Mouse (Mus musculus) gastrocnemius, postnatal 36 days (tissue): Measurements from ENCODE around the gene Tet2. TPM values are rescaled to one million over a fixed set of nuclear protein-coding genes. Genes with fewer than 3 reads are reported as not detected.
"Not testable (repeated sequence)": the region's sequence is repeated elsewhere in the genome, so short reads cannot be mapped to it uniquely, and the experiment has no call there.

Experiments
- DNase-seq, 2 experiments: peaks; one replicate each; pipeline ENCODE4 v3.0.0; 2022
- intact Hi-C: fragments of 180-260 bp; cut with DNase I; formaldehyde crosslinking; loops from one replicate; pipeline ENCODE4 v1.15.1; 2025
- total RNA-seq, 2 experiments: library from RNA; stranded (reverse); gene quantifications; 2 replicates each; pipeline ENCODE4 v1.2.3; 2021

The Tet2 gene
- total RNA-seq, 2 experiments from 2014 or later = 17.1 to 27.5 TPM

DNA sequence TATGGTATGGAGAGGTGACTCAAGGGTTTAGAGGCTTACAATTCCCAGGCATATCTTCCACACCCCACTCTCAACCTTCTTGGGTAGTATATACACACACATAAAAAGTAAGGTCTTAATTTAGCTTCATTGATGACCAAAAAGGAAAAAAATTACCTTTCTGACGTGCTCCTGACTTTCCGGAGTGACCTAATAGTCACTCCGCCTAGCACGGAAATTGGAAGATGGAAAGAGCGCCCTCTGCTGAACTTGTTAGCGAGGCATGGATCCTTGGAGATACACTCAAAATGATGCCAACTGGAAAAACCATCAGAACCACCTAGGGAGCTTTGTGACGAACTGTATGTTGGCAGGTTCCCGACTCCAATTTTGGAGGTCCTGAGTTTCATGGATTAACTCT is 7.0 kb upstream of the Tet2 start:
- DNase-seq = peak in 1 of 2 experiments; percentile 17
- intact Hi-C loops = loop anchor here (5.0 kb wide), 1 partner anchor 240 kb away; the partner anchor contains the start of gene Ppa2

DNA sequence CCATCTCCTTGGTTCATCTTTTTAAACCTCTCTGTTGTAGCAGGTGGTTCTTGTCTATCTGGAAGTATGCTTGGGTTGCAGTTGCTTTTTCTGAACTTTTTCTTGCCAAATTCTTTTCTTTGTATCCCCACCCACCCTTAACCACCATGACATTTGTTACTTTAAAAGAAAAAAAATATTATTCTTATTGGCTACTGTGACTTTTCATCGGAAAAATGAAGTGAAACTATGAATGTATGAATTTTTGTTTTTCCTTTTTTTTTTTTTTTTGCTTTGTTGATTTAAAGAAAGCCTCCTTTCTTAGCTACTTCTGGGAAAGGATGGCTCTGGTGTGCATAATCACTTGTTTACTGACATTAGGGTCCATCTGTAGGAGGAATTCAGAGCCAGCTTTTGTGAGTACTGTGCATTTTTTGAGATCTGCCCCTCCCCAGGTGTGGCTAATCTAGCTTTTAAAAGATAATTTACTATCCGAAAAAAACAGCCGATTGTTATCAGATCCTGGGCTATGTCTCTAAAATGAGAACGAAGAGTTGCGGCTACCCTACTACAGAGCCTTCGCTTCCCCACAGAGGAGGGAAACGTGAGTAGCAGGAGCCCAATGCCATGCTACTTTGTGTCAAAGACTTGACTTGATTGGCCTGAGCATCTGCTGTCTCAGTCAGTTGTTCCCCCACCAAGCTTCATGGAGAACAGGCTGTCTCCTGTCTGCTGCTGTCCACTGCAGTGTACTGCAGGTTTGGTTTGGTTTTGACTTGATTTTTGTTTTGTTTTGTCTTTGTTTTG is 4.6 kb upstream of the Tet2 start:
- no peak for DNase-seq
- intact Hi-C loops = loop anchor here (5.0 kb wide), 2 partner anchors 38 to 237 kb away; partner anchors contain the start of gene Ppa2

DNA sequence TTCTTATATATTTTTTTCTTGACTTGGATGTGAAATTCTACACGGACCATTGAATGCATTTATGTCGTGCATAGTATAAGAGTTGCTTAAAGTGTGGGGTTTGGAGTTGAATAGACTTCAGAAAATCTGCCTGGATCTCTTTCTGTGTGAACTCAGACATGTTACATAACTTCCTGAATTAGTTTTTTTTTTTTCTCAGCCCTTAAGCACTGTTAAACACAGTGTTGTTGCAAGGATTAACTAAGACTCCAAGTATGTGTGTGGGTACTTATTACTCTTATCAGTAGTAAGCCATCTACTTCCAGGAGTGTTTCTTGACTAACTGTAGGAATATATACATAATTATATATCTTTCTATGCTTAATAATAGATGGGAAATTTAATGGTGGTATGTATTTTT is 3.7 kb upstream of the Tet2 start:
- intact Hi-C loops = loop anchor here (5.0 kb wide), 1 partner anchor 39 kb away; no protein-coding TSS in a partner anchor
- no peak for DNase-seq

DNA sequence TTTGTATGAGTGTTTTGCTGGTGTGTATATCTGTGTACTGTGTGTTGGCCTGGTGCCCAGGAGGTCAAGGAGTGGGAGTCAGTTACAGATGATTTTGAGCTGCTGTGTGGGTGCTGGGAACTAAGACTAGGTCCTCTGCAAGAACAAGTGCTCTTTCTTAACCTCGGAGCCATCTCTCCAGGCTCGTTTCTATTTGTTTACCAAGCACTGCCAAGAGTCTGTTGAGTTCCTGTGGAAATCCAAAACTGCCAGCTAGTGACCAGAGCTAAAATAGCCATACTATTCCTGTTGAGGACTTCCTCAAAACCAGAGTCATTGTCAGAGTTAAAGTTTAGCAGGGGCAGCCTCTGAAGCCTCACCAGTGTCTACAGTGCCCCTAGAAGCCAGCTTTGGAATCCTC is 1.9 kb upstream of the Tet2 start:
- no peak for DNase-seq
- intact Hi-C loops = loop anchor here (5.0 kb wide), 1 partner anchor 41 kb away; no protein-coding TSS in a partner anchor

DNA sequence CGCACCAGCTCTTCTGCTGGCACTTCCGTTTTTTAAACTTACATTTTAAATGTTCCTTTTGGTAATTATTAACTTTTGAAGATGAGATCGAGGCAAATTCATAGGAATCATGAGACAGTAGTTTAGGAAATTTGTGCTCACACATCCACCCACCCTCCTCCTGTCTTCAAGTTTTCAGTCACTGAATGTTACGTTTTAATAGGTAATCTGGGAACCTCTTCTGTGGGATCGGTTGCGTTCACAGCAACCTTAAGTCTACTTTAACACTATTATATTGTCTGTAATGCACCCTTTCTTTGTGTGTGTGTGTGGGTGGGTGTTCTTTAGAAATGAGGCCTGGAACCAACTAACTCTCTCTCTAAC is 346 bp upstream of the Tet2 start:
- intact Hi-C loops = loop anchor here (5.0 kb wide), 1 partner anchor 42 kb away; no protein-coding TSS in a partner anchor

DNA sequence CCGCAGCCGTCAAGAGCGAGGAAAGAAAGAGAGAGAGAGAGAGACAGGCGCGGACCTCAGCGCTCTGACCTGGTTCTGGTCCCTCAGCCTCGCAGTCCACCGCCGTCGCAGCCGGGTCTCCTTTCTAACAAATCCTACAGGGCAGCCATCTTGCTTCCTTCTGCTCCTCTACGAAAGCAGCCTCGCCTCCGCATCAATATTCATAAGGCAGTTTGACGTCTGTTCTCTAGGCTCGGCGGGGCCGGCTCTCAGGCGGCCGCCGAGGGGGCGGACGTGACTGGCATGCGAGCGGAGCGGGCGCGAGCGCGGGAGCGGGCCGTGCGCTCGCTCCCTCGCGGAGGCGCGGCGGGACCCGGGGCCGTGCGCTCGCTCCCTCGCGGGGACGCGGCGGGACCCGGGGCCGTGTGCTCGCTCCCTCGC is 798 bp downstream of the Tet2 start:
- intact Hi-C loops = loop anchor here (5.0 kb wide), 1 partner anchor 37 kb away; no protein-coding TSS in a partner anchor
- DNase-seq = peak; percentile 68 to 80

More for the DNA sequence above, 346 bp upstream of the Tet2 start:
- no peak for DNase-seq

DNA sequence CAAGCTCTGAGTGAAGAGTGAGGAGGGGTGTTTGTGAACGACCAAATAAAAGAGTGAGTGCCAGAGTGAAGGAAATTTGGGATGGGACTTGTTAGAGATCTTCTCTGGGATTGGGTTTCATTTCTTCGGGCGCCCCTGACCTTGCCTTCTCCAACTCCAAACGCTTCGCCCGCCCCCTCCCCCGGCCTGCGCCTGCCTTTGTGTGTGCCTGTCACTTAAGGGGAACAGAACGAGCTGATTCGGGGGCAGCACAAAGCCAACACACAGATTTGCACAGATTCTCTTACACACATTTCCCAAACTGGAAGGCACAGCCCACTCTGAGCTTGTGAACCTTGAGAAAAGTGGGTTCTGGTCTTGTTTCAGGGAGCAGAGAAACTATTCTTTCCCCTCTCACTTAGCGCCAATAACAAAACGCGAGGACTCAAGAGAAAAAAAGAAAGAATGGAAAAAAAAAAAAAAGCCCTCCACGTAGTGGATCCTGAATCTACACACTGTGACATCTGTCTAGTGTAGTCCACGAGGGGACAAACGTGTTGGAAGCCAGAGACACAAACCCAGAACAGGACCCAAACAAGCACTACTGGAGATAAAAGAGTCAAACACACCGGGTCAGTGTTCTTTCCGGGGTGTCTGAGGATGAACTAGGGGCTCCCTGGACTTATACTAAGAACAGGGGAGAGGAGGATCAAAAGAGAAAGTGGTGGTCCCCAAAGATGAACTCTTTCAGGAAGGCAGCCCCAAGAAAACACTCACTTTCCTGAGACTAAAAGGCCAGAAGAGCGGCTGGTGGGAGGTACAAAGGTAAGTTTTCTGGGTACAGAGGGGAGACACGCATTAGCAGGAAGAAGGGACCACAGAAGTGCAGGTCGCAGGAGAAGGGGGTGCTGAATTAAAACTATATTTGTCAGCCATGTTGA is 1.6 kb downstream of the Tet2 start:
- intact Hi-C loops = loop anchor here (5.0 kb wide), 1 partner anchor 36 kb away; no protein-coding TSS in a partner anchor
- no peak for DNase-seq

DNA sequence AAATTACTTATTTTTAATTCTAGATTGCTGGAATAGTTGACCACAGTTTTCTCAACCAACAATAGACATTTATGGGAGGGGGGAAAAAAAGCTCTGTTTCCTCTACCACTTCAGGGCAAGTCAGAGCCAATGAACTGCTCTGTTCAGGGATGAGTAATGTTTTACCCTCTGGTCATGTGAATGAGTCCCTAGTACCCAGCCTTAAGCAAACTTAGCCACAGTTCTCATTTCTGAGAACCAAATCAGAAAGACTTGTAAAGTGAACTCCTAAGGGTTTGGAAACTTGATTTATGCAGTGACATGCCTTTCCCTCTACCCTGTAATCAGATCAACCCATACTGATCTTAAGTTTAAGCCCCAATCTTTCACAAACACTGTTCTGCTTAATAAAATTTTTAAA is 2.9 kb downstream of the Tet2 start:
- DNase-seq = no peak
- intact Hi-C loops = loop anchor here (5.0 kb wide), 1 partner anchor 35 kb away; no protein-coding TSS in a partner anchor

DNA sequence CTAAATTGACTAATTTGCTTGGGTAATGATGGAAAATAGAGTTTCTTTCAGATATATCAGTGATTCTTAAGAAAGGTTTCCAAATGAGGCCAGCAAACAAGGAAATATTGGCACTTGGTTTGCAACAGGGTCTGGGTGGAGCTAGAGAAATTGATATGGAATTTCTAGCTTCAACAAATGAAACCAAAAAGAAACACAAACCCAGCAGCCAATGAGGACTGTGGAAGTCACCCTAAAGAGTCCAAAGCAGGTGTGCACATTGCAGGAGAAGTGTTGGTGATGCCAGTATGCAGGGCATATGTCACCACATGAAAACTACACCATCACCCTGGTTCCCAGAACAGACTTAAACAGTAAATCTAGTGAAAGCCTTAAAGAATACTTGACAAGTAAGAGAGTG is 3.9 kb downstream of the Tet2 start:
- DNase-seq = no peak
- intact Hi-C loops = loop anchor here (5.0 kb wide), 1 partner anchor 34 kb away; no protein-coding TSS in a partner anchor

DNA sequence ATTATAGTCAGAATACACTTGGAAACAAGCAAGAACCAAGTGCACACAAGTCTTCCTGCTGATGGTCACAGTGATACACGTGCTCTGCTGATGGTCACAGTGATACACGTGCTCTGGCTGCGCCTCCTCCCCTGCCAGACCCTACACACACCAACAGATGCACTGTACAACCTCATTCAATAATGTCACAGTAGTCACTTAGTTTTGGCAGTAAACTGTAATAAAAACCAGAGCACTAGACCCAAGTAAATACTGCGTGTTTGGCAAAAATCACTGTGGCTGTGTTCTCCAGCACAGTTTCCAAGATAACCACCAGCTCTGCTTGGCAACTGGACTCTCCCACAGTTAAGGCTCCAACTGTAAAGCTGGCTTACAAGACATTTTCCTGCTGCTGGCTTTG is 4.9 kb downstream of the Tet2 start:
- intact Hi-C loops = loop anchor here (5.0 kb wide), 1 partner anchor 33 kb away; no protein-coding TSS in a partner anchor
- DNase-seq = no peak

DNA sequence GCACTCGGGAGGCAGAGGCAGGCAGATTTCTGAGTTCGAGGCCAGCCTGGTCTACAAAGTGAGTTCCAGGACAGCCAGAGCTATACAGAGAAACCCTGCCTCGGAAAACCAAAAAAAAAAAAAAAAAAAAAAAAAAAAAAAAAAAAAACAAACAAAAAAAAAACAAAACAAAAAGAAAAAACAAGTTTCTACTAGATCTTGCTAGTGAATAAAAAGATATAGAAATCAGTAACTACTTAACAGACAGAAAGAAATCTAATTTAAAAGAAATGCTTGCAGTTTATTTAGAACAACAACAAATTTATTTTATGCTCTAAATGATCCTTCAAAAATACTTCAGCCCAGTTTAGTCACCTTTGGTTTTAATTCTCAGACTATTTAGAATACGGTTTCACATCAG is 6.4 kb downstream of the Tet2 start:
- intact Hi-C loops, DNase-seq: not testable (repeated sequence)

DNA sequence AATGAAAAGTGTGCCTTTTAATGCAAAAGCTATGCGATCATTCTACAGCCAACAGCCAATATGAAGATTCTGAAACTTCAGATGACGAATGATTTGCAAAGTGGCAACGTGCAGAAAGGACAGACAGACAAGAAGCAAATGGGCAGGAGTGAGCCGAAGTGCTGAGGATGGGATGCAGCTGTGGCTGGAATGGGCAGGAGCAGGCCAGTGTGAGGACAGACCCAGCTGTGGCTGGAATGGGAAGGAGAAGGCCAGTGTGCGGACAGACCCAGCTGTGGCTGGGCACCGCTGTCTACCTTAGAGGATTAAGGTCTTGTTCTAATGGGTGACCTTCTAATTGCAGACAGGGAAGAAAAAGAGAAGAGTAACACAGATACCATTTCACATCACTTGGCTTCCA is 9.3 kb downstream of the Tet2 start:
- intact Hi-C loops = no loop called here
- DNase-seq = no peak

DNA sequence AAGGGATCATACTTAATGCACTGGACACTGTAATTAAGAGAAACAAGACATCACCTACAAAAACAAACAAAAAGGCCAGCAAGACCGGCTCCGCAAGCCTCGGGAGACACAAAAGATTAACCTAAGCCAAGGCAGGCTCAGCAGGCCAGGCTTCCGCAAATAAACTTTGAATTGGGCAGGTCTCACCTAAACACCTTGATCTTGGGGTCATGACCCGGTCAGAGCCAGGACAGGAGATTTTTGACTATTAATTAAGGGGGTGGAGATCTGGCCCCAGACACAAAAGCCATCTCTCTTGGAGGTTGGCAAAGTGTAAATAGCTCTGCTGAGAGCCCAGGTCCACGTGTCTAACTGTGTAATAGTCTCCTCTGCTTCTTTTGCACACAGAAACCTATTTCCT is 10.9 kb downstream of the Tet2 start:
- intact Hi-C loops = no loop called here
- DNase-seq = no peak

DNA sequence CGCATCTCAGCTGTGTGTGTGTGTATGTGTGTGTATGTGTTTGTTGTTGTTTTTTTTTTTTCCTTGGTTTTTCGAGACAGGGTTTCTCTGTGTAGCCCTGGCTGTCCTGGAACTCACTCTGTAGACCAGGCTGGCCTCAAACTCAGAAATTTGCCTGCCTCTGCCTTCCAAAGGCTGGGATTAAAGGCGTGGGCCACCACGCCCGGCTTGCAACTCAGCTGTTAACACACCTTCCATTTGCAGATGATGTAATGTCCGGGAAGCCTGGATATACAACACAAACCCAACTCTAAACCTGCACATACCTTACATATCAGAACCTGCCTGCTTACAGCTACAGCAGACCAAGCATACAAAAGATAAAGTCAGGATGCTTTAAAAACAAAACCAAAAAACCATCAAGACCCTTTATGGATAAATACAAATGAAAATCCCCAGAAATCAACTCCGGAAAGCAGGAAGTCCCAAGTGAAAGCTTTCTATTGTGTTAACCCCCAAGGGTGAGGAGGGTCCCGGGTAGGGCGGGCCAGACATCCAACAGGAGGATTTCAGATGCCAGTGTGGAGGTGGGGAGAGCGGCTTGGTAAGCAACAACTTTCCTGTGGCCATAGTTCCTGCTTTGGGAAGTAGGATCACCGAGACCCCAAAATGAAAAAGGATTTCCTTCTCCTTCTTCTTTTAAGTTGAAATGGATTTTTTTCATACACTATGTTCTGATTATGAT is 11.5 kb downstream of the Tet2 start:
- DNase-seq = no peak
- intact Hi-C loops = no loop called here

DNA sequence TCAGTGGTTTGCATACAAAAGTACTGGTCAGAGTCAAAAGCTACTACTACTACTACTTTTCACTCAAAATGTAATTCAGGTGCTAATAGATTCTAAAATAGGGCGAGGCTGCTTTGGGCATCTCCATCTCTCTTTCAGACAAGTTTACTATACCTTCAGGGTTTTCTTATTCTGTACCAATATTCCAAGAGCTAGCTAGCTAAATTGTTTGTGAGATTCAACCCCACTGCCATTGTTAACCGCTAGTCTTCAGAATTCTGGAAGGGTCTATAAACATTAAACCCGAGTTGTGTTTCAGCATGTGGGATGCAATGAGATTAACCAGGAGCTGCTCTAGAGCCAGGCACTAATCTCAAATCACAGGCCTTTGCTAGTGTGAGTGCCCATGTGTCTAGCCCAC is 12.1 kb downstream of the Tet2 start:
- intact Hi-C loops = no loop called here
- DNase-seq = no peak

DNA sequence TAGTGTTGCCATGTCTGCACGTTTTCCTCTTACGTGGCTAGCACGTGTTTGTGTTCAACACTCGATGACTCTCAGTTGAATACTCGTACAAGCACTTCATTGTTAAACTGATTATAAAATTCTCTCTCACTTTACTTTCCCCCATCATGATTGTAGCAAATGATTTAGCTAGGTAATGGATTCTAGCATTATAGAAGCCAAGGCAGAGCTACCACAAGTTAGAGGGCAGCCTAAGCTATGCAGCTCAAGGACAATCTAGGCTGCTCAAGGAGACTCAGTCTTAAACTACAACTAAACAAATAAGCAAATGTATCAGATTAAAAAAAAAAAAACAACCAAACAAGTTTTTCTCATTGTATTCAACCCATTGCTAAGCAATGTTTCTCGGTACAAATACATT is 12.7 kb downstream of the Tet2 start:
- intact Hi-C loops = no loop called here
- DNase-seq = no peak

DNA sequence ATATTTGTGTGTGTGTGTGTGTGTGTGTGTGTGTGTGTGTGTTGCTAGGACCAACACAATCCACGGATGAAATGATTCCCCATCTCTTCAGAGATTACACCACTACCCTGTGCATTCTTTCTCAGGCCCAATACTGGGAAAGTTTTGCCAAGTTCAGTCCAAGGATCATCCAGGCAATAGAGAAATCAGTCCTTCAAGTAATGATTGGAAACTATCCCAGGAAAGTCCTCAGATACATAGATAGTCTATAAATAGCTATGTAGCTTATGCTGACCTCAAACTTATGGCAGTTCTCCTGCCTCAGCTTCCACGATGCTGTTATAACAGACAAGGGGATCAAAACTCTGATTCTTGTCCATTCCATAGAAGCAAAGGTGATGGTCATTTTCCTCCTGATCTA is 13.8 kb downstream of the Tet2 start:
- intact Hi-C loops = no loop called here
- DNase-seq = no peak

DNA sequence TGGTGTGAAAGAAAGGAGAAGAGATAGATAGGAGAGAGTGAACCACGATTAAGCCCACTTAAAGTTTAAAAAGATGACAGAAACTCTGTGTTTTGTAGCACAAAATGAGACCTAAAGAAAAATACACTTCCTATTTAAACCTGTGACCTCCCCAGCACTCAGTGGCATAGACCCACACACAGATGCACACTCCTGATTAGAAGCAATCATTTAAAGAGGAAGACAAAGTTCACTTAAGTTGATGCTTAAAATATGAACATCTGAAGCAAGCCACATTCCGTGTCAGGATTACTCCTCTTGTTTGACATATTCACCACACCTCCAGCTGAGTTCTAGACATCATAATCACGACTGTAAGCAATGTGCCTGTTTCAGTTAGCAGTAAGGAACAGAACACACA is 14.3 kb downstream of the Tet2 start:
- intact Hi-C loops = no loop called here
- no peak for DNase-seq

DNA sequence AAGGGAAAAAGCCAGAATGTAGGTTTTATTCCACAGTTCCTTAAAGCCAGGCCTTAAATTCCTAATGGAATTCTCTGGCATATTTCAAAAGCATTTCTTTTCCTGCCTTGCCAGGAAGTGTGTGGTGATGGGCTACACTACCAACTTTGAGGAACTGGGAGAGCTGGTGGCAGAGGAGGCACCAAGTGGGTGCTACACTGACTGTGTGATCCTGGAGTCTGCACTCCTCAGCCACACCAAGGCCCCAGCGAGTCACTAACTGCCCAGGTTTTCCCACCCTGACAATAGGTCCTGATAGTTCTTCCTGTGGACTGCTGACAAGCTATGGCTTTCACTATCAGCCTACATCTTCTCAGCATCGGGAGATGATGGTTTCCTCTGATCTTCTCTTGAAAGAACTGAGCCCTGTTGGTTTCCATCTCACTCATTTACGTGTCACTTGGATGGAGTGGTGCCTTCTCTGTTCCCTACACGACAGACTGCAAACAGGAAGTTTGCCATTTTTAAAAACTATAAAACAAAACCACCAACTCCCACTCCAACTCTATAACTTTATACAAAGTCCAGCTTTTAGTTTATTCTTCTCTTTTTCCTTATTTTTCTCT is 18.7 kb downstream of the Tet2 start:
- DNase-seq = no peak
- intact Hi-C loops = no loop called here

DNA sequence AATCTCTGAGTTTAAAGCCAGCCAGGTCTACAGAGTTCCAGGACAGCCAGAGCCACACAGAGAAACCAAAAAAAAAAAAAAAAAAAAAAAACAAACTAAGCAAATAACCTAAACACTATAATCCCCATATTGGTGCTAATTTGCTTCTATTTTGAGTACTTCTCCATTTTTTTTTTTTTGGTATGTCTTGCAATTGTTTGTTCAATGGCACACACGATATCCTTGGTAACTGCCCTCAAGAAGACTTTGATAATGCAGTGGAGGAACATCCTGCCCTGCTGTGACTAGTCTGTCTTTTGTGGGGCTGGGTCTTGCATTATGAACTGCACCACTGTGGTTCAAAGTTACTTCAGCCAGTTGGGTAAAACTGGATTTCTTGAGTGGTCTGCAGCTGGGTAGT is 19.4 kb downstream of the Tet2 start:
- intact Hi-C loops = no loop called here
- DNase-seq = no peak
